Mouse (Mus musculus): ENCODE measurements at regions not wholly inside any gene's neighbourhood (a gene's known extent, or its start where the extent isn't known, plus 50 kb on each side); places are given as distances from the start of the nearest gene placed in this dataset.

GRCm38 (mm10) chr8:117968306-117968705, 166.6 kb upstream of the Mphosph6 start:
- no peak for TF ChIP-seq POLR2A (IDR thresholded peaks at IDR 0.05; ENCODE audit: low read depth, low read length)
- TF ChIP-seq ZNF384 (IDR thresholded peaks at IDR 0.05; ENCODE audit: low read depth, low read length), result no peak
- no peak for TF ChIP-seq KAT2A (IDR thresholded peaks at IDR 0.05; ENCODE audit: insufficient replicate concordance, low read length)
- no peak for TF ChIP-seq USF1 (IDR thresholded peaks at IDR 0.05; ENCODE audit: low read depth, low read length)
- TF ChIP-seq EP300 (IDR thresholded peaks at IDR 0.05; ENCODE audit: low read length), result no peak
- TF ChIP-seq TCF12 (IDR thresholded peaks at IDR 0.05; ENCODE audit: low read depth, low read length), result no peak
- TF ChIP-seq CHD1 (IDR thresholded peaks at IDR 0.05; ENCODE audit: low read depth, low read length), result no peak
- no peak for TF ChIP-seq CTCF (conservative IDR thresholded peaks at IDR 0.05 in 1 of 2, IDR thresholded peaks at IDR 0.05 in 1 of 2; ENCODE audit: low read depth in 2 of 2, low read length in 2 of 2)
- no peak for TF ChIP-seq JUND (conservative IDR thresholded peaks at IDR 0.05; ENCODE audit: low read depth, low read length)
- TF ChIP-seq ZC3H11A (IDR thresholded peaks at IDR 0.05; ENCODE audit: low read depth, low read length), result no peak
- TF ChIP-seq MAZ (IDR thresholded peaks at IDR 0.05; ENCODE audit: low read depth, low read length), result no peak
